Mouse (Mus musculus): ENCODE data around the gene Bcar3.

- no peak for TF ChIP-seq CTCF (IDR thresholded peaks at IDR 0.05; ENCODE audit: borderline replicate concordance, insufficient read depth, low read depth, low read length)
- no peak for TF ChIP-seq POLR2A (IDR thresholded peaks at IDR 0.05; ENCODE audit: borderline replicate concordance, insufficient read depth, low read length)
These were observed 189.8 kb downstream of the Bcar3 start for GRCm38 (mm10) chr3:122483783-122484130.

All from cerebellum, adult 2 months (tissue).